Mouse (Mus musculus) stomach, postnatal 0 days (tissue): ENCODE data around the gene Kalrn.

ENCODE experiments used
- CTCF ChIP-seq: IDR thresholded peaks from 2 replicates; pipeline ENCODE4 v1.5.1; 2016; ENCODE audit warnings: antibody characterized with exemption, low read depth, mild to moderate bottlenecking, moderate library complexity
- EP300 ChIP-seq: optimal IDR thresholded peaks from 2 replicates; pipeline ENCODE3; 2016; ENCODE audit warnings: antibody characterized with exemption

GRCm38 (mm10) chr16:34279654-34280383 lies 293.5 kb downstream of the Kalrn start:
- TF ChIP-seq CTCF (no peak), EP300 (no peak)
